Mouse (Mus musculus): ENCODE measurements around the gene Fam229b.

Gene Fam229b

DNA sequence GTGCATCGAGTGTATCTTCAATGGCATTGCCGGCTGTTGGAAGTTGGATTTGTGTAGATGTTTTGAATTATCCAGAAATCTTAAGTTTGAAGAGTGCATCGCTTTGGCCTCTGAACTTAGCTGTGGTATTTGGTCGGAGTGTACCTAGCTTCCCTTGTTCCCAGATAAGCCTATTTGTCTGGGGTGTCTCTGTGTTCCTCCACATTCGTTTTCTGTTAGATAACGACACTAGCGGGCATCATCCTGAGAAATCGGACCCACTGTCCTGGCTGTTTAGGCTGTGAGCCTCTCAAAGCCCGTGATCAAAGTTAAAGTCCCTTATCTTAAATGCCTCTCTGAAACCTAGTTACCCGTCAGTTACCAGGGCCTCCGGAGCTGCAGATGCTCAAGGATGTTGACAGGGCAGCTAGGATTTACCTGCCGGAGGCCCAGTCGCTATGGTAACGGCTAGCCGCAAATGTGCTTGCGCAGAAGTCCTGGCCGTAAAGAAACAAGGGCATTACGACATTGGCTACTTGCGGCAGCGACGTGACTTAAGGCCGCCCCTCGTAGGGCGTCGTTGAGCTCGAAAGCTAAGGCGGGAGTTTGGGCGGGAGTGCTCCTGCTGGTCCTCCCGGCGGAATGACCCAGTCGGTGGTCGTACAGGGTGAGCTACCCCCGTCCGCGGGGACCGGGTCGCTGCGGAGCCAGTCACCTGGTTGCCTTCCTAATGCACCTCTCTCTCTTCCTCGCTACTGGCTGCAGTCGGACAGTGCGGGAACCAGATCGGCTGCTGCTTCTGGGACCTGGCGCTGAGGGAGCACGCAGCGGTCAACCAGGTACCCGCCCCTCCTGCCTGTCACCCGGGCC, at the start of gene Fam229b, which contains the start of gene Tube1:
TSS of gene Fam229b (minus strand) at position 453 of the 849 bp plus-strand sequence.
TSS of gene Tube1 (plus strand) at position 515 of the 849 bp plus-strand sequence.
- in situ Hi-C loops (cut with MboI, MseI): no loop called here

GRCm38 (mm10) chr10:39176981-39177380, 43.3 kb upstream of the Fam229b start:
- in situ Hi-C loops (cut with MboI, MseI): loop anchor here (10.0 kb wide), 1 partner anchor 58 kb away; no protein-coding TSS in a partner anchor

DNA sequence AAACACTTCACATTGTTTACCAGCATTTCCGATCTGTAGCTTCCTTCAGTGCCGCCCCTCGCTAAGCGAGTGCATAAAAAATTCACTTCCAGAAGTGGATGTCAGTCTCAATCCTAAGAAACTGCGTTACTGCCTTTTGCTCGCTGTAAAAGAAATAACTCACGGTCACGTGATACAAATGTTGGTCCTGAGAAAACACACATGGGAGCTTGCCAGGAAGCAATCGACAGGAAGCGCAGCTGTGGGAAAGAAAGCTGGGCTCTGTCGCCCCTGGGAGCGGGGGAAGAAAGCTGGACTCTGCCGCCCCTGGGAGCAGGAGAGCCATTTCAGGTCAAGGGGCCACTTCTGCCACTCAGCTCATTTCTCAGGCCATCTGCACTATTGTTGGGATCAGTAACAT, 39.4 kb upstream of the Fam229b start:
- in situ Hi-C loops (cut with MboI, MseI): loop anchor here (5.0 to 10.0 kb wide), 3 partner anchors 62 to 564 kb away; no protein-coding TSS in a partner anchor

GRCm38 (mm10) chr10:39172540-39172931, 38.8 kb upstream of the Fam229b start:
- in situ Hi-C loops (cut with MboI, MseI): loop anchor here (5.0 to 10.0 kb wide), 3 partner anchors 62 to 565 kb away; no protein-coding TSS in a partner anchor

DNA sequence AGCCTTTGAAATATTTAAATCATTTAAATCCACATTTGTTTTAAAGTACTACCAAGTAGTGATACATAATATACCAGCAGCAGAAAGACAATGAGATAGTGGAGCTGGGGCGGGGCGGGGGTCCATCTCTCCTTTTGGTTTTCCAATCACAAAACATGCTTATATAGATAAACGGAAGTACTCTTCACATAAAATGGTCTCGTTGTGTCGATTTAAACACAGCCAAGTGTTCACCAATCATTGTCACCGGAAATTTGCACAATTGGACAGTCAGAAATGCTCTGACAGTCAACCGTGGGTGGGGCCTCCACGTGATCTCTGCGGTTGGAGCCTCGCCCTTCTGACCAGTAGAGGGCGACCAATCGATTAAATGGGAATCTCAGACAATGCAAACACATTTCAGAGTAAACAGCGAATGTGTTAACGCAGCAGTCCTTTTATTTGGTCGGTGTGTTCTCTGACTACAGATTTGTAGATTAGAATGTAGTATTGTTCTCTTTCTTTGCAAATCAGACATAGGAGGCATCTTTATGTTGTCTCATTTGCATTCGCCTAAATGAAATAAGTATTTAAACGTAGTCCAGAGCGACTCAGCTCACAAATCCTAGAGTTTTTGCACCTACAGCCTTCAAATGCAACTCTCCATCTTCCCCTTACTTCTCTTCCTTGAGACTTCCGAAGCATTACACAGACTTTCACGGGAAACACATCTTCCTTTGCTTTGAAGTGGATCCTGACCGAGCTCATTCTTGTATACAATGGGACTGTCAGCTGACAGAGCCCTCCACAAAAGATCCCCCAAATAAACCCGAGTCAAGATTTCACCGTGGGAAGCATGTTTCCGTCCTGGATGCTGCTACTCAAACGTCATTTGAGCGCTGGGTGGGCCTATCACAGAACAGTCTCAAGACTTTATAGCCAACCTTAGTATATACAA, 38.2 kb upstream of the Fam229b start:
- in situ Hi-C loops (cut with MboI, MseI): loop anchor here (5.0 to 10.0 kb wide), 3 partner anchors 63 to 565 kb away; no protein-coding TSS in a partner anchor

DNA sequence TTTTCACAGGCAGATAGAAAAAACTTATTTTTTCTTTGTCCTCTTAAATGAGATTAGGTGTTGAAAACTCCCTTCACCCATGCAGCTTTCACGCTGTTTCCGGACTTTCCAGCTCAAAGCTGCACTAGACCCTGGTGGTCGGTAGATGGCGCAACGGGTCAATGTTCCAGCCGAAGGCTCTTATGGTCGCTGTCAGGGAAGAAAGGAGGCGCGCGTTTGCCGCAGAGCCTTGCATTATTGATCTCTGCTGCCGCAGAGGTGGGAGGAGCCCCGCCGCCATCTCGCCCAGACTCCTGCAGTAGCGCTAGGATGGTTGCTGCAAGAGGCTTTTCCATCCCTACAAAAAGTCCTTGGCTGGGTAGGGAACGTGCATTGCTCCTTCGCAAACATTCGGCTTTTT, 37.4 kb upstream of the Fam229b start:
- in situ Hi-C loops (cut with MboI, MseI): loop anchor here (5.0 to 10.0 kb wide), 3 partner anchors 64 to 566 kb away; no protein-coding TSS in a partner anchor

DNA sequence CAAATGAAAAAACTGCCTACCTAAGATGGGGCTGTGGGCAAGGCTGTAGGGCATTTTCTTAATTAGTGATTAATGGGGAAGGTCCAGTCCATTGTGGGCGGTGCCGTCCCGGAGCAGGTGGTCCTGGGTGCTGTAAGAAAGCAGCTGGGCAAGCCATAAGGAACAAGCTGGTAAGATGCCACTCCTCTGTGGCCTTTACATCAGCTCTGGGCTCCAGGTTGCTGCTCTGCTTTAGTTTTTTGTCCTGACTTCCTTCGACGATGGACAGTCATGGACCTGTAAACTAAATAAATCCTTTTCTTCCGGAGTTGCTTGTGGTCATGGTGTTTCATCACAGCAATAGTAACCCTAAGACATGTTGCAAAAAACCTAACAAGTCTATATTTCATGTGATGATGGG, 37.0 kb upstream of the Fam229b start:
- in situ Hi-C loops (cut with MboI, MseI): loop anchor here (5.0 to 10.0 kb wide), 3 partner anchors 64 to 567 kb away; no protein-coding TSS in a partner anchor

DNA sequence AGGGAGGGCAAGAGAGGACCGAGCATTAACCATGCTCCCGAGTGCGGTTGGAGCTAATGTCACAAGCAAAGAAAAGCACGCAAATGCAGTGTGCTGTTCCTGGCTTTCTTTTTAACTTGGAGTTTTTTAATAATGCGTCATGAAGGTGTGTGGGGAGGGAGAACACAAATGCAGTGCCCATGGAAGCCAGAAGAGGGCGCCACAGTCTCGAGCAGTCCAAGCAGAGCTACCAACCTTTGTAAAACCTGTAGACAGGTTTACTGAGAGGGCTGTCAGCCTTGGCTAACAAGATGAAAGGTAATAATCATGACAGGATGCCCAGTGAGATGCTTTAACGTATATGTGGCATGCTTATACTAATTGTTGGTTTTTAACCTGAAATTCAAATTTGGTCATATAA, 36.5 kb upstream of the Fam229b start:
- in situ Hi-C loops (cut with MboI, MseI): loop anchor here (5.0 to 10.0 kb wide), 3 partner anchors 65 to 567 kb away; no protein-coding TSS in a partner anchor

GRCm38 (mm10) chr10:39169642-39170041, 35.9 kb upstream of the Fam229b start:
- in situ Hi-C loops (cut with MboI, MseI): loop anchor here (5.0 to 10.0 kb wide), 3 partner anchors 65 to 568 kb away; no protein-coding TSS in a partner anchor

GRCm38 (mm10) chr10:39167611-39168010, 33.9 kb upstream of the Fam229b start:
- in situ Hi-C loops (cut with MboI, MseI): no loop called here

GRCm38 (mm10) chr10:39165632-39166115, 32.0 kb upstream of the Fam229b start:
- in situ Hi-C loops (cut with MboI, MseI): no loop called here

- in situ Hi-C loops (cut with MboI, MseI): no loop called here
Measured at GRCm38 (mm10) chr10:39163694-39164093, 30.0 kb upstream of the Fam229b start, which contains the start of gene Ccn6. TSS of gene Ccn6 (minus strand) at chr10:39163794.

- in situ Hi-C loops (cut with MboI, MseI): no loop called here
Measured at GRCm38 (mm10) chr10:39162666-39163484, 29.2 kb upstream of the Fam229b start.

DNA sequence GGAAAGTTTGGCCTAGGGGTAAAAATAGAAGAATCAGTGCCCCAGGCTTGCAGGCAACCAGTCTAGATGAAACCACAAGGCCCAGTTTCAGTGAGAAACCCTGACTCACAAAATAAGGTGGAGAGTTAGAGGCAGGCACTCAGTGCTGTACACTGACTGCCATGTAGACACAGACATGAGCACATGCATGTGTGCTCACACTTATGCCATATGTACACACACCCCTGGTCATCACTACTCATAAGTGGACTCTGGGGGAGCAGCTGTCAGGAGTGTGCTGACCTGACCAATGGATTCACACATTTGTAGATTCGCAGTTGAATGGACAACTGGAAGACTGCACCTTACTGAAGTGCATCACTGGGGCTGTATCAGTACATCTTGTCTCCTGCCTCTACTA, 27.7 kb upstream of the Fam229b start:
- in situ Hi-C loops (cut with MboI, MseI): no loop called here

DNA sequence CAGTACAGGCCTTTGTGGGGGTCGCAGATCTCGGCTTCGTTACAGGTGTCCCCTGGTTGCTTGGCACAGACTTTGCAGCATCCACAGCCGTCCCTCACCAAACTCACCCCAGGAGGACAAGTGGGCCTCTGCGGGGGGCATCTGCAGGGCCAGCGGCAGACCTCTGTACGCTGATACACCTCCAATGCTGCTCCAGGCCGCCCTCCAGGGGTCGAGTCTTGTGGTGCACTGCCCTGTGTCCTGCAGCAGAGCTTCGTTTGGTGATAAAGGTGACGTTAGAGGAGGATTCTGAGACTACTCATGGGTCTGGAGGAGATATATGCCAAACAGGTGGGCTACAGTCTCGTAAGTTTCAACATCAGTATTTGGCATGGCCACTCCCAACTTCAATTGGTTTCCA, 24.6 kb upstream of the Fam229b start:
- in situ Hi-C loops (cut with MboI, MseI): no loop called here

DNA sequence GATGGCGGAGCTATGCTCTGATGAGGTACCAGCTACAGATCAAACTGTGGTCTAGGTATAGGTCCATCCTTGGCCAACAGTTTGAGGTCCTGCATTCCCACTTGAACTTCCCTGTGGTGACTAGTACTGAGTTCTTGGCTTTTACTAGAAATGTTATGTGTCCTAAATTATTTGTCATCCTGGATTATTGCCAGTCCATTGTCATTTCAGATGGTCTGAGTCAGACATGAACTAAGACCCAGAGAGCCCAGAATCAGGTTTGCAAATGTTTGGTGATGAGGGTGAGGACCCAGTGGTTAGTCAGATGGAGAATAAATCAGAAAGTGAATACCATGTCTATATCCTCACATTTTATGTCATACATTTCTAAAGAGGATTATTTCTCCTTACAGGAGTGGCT, 23.6 kb upstream of the Fam229b start:
- in situ Hi-C loops (cut with MboI, MseI): no loop called here

GRCm38 (mm10) chr10:39156719-39157118, 23.0 kb upstream of the Fam229b start:
- in situ Hi-C loops (cut with MboI, MseI): no loop called here

DNA sequence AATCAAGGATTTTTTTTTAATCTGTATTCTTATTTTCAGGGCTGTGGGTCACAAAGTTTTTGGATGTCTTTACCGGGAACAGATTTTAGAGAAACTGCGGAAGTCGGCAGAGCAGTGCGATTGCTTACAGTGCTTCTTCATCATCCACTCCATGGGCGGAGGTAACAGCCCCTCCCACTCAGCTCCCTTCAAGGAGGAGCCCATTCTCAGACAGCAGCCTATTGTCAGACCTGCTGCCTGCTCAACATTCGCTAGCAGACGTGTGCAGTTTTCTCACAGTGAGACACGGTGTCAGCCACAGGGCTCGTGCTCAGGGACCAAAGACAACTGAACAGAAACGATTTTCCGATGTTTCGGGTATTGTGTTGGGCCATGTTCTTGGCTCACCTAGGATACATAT, 8.5 kb upstream of the Fam229b start:
- in situ Hi-C loops (cut with MboI, MseI): no loop called here

DNA sequence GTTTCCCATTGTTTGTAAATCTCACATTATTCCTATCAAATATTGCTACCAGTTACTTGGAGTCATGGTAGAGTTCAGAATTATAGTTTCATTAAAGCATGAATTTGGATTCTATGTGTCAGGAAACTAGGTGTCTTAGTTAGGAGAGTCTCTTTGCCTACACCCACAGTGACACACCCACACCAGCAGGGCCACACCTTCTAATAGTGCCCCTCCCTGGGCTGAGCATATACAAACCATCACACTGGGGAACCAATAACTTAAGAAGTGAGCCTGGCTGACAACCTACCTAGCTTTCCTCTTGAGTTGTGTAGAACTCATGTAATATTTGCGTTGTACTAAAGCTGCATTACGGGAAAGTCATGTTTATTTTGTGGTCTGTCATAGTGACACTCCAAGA, 7.7 kb upstream of the Fam229b start:
- in situ Hi-C loops (cut with MboI, MseI): no loop called here

GRCm38 (mm10) chr10:39140843-39141242, 7.1 kb upstream of the Fam229b start:
- in situ Hi-C loops (cut with MboI, MseI): no loop called here

- in situ Hi-C loops (cut with MboI, MseI): no loop called here
Measured at GRCm38 (mm10) chr10:39138761-39139160, 5.0 kb upstream of the Fam229b start.

All from regulatory T cell (primary cell).